Mouse (Mus musculus) brown adipose tissue, adult 24 weeks (tissue): Measurements from ENCODE around the gene Adamts7. TPM values are rescaled to one million over a fixed set of nuclear protein-coding genes. Genes with fewer than 3 reads are reported as not detected.

Experiments
- H3K27ac ChIP-seq: fragments of 200-500 bp; replicated peaks from 2 replicates; pipeline ENCODE4 v1.5.1; 2012; ENCODE audit warnings: low read depth, mild to moderate bottlenecking, low read length
- H3K4me1 ChIP-seq: fragments of 200-500 bp; 2 replicates; pipeline ENCODE4 v1.6.1; 2012; ENCODE audit warnings: low read length, mixed read lengths; ENCODE audit not compliant: control insufficient read depth, insufficient read depth, insufficient read length
- H3K4me3 ChIP-seq: fragments of 200-500 bp; 2 replicates; pipeline ENCODE4 v1.5.1; 2012; ENCODE audit warnings: low read depth, mild to moderate bottlenecking, low read length, moderate library complexity; ENCODE audit not compliant: insufficient read depth
- polyA plus RNA-seq: library from polyadenylated mRNA; stranded (reverse); fragments of >200 nt; gene quantifications from 2 replicates; pipeline ENCODE4 v1.2.4, GENCODE M21; 2012; ENCODE audit not compliant: missing spikeins, insufficient read depth, insufficient read length

Adamts7 gene
- 0.40 and 0.79 TPM in 2 replicates for polyA plus RNA-seq

DNA sequence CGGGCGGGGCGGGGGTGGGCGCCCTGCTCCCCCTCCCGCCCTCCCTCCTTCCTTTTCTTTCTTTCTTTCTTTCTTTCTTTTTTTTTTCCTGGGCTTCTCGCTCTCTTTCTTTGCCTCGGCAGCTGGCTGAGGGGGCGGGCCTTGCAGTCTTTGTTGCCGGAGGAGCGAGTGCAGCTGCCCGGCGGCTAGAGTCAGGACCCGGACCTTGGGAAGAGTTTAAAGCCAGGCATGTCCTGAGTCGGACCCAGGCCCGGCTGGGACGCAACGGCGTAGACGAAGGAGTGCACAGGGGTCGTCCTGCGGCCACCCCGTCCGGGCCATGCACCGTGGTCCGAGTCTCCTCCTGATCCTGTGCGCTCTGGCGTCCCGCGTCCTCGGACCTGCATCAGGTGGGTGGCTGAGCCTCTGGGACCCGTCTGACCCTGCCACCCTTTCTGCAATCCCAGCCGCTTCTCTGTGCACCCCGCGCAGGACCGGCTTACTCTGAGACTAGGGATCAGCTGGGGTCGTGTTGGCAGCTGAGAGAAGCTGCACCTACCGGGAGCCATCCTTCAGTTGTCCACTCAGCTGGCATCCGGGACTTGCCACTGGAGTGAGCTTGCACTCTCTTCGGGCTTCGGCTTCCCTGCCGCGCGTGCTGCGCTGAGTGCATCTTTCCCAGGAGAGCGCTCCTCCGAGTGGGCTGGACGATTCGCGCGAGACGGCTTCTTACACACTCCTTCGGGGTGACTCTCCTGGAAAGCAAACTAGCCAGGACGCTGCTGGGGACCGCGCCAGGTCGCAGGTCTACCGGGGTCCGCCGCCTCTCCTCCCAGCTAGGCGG is at the start of gene Adamts7:
Adamts7 (plus strand) TSS at position 144 of the 823 bp plus-strand sequence.
- H3K4me1 ChIP-seq, result peaks cover 2% of the 10 kb centered on the region
- peak within 1 kb of the TSS; percentile 90 for H3K4me3 ChIP-seq
- 0 out of 2 replicates have a peak within 1 kb of the TSS, but pooled peaks have one; percentile 6 for H3K27ac ChIP-seq

DNA sequence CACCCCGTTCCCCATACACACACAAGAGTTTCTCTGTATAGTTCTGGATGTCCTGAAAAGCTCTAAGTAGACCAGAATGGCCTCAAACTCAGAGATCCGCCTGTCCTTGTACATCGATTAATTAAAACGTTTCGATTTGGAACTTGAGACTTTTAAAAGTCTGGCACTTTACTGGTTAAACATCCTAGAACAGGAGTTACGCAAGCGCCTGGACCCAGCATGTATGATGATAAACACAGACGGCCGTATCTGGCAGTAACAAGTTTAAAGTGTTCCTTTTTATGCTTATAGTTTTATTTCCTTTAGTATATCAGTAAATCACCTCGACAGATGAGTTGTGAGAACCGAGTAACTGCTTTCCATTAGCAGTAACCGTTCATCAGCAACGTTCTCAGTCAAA is 49.7 kb upstream of the Adamts7 start:
- Histone ChIP-seq H3K4me1 (0 out of 2 replicates have a peak, but pooled peaks cover 3% of the 10 kb centered on the region), H3K27ac (peak overlapping the region; percentile 3; the same call in 1 of the 2 replicates), H3K4me3 (peak overlapping the region; percentile 93)

DNA sequence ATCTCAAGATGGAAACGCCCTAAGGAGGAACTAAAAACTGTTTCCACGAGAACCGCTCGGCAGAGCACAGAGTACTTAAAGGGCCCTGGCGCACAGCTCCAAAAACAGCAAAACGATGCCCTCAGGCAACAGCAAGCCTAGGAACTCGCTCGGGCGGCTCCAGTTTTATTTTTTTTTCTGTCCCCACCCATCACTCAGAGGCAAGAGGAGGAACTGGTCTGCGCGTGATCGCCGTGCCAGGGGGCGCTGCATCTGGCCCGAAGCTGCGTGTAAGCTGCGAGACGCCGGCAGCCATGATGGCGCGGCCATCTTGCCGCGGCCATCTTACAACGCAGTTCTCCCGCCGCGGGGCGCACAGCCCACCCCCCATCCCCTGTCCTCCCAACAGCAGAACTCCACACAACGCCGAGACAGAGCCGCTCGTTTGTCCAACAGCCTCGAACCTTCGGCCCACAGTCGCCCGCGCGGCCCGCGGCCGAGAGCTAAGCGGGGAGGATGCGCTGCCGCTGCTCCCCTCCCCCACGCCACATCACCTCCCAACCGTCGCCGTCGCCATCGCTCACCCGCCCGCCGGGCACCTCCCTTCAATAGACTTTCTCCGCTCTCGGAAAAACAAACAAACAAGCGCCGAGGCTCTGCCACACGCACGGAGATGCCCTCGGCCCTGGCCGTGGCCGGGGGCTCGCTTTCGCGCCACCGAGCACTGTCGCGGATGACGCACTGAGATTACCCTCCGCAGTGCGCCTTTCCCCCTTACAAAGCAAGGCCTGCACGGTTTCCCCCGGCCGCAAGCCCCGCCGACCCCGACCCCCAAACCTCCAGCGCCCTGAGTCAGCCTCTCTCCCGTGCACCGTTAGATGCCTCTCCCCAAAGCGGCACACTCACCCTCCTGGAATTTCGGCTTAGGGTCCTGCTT is 49.0 kb upstream of the Adamts7 start:
- Histone ChIP-seq H3K4me1 (0 out of 2 replicates have a peak, but pooled peaks cover 3% of the 10 kb centered on the region), H3K4me3 (peak overlapping the region; percentile 93), H3K27ac (peak overlapping the region; percentile 95)

DNA sequence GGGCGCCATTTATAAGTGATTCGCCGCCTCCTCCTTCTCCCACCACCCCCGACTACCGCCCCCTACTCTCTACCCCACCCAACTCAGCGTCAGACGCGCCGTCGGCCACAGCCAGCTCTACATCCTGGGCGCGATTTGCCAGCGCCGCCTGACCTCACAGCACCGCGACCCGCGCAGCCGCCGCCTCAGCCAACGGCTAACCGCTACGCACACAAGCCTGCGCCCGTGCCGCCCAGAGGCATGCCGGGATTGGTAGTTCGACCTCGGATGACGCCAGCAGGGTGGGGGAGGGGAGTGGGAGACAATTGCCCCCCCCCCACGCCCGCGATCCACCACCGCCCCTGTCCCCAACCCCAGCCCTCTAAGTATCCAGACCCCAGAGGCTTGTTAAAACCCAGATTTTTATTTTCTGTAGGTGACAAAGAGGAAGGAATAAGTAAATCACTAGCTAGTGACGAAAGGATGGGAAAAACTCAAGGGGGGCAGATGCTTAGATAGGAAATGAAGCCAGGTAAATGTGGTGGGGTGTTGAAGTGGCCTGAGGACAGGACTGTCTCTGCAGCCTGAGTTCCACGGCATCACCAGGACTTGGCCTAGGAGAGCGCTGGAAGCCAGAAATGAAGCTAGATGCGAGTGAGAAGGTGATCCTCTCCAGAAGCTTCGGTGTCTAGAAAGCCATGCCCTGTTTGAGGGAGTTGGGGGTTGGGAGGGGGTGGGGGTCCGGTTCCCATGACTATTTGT is 48.1 kb upstream of the Adamts7 start, which contains the start of gene Morf4l1:
Morf4l1 (minus strand) TSS at position 208 of the 741 bp plus-strand sequence.
- Histone ChIP-seq H3K4me3 (peak within 1 kb of the TSS; percentile 93), H3K27ac (peak within 1 kb of the TSS; percentile 95), H3K4me1 (0 out of 2 replicates have a peak, but pooled peaks cover 3% of the 10 kb centered on the region)

DNA sequence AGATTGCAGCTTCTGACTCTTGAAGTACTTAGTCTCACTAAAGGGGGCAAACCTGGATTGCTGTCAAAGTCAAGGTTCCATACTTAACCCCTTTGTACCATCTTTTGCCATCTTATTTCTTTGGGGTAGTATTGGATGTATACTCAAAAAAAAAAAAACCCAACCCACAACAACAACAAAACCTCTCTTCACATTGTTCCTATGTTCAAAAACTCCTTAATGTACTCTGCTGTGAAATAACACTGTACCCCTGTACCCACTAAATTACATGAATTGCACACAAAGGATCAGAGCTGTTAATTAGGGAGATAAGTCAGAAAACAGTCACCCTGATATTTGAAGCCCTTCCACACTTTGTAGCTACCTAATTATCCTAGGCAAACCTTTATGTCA is 47.6 kb upstream of the Adamts7 start:
- no peak overlapping the region for H3K27ac ChIP-seq
- 0 out of 2 replicates have a peak, but pooled peaks cover 3% of the 10 kb centered on the region for H3K4me1 ChIP-seq
- H3K4me3 ChIP-seq, result peak overlapping the region; percentile 61

DNA sequence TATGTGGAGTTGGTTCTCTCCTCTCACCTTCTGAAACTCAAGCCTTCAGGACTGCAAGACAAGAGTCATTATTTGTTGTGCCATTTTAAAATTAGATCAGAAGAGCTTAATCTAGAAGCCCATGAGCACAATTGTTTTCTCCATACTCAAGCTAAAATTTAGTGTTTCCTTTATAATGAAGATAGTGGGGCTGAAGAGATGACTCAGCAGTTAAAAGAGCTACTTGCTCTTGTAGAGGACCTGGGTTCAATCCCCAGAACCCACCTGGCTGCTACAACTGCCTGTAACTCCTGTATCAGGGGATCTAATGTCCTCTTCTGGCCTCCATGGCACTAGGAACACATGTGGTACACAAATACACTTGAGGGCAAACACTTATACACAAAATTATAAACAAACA is 45.6 kb upstream of the Adamts7 start:
- Histone ChIP-seq H3K27ac (no peak overlapping the region), H3K4me3 (no peak overlapping the region), H3K4me1 (0 out of 2 replicates have a peak, but pooled peaks cover 3% of the 10 kb centered on the region)

DNA sequence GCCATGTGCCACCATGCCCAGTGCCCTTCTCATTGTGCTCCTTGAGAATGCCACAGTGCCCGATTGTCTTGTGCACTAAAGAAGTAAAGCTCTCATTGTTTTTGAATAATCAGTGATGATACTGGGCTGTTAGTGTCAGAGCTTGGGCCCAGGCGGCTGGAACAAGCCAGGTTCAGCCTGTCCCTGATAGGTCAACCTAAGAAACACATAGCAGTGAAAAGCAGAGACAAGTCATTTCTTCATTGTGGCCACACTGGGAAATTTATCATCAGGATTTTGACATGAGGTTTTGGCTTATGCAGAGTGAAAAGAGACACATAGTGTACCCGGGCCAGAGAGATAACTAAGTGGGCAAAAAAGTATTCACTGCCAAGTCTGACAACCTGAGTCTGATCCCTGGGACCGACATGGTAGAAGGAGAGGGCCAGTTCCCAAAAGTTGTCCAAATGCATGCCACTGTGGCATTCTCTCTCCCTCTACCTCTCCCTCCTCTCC is 40.6 kb upstream of the Adamts7 start:
- Histone ChIP-seq H3K27ac (no peak overlapping the region), H3K4me3 (no peak overlapping the region), H3K4me1 (no peaks in the 10 kb centered on the region)

DNA sequence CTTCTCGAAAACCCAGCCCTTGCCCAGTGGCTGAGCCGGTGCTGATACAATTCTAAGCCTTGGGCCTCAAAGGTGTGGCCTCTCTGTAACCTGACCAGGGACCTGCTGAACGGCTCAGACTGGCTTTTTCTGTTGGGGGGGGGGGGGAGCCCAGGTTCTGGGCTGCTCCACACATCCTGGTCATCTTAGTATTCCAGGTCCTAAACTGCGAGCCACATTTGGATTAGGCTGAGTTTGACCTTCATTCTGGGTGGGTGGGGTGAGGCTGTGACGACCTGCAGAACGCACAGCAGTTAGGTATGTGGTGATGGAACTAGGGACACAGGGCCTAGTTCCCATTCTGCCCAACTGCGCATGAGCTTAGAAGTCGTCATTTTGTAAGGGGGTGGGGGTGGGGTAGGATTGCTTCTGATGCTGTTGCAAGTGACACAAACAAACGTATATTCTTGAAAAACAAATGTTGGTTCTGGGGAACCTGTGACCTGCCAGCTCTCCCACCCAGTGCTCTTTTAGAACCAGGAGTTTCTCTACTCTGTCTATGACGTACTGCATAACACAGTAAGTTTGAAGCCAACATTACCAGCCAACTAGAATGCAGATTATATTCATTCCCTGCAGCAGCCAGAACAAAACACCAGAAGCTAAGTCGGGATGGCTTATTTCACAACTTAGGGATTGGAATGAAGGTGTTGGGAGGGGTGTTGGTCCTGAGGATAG is 38.6 kb upstream of the Adamts7 start:
- Histone ChIP-seq H3K4me3 (no peak overlapping the region), H3K27ac (peak overlapping the region; percentile 57), H3K4me1 (no peaks in the 10 kb centered on the region)

DNA sequence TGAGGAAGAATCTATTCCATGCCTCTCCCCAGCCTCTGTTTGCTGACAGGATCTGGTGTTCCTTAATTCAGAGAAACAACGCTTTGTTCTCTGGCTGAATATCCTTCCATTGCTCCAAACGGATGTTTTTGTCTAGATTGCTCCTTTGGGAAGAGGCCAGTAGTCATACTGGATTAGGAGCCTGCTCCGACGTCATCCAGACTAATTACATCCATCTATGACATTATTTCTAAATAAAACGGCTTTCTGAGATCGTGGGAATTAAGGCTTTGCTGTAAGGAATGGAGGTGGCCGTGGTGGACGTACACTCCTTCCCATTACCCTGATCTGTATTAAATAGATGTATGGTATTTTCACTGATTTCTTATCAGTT is 38.0 kb upstream of the Adamts7 start:
- peak overlapping the region; percentile 57 for H3K27ac ChIP-seq
- no peaks in the 10 kb centered on the region for H3K4me1 ChIP-seq
- H3K4me3 ChIP-seq, result no peak overlapping the region

DNA sequence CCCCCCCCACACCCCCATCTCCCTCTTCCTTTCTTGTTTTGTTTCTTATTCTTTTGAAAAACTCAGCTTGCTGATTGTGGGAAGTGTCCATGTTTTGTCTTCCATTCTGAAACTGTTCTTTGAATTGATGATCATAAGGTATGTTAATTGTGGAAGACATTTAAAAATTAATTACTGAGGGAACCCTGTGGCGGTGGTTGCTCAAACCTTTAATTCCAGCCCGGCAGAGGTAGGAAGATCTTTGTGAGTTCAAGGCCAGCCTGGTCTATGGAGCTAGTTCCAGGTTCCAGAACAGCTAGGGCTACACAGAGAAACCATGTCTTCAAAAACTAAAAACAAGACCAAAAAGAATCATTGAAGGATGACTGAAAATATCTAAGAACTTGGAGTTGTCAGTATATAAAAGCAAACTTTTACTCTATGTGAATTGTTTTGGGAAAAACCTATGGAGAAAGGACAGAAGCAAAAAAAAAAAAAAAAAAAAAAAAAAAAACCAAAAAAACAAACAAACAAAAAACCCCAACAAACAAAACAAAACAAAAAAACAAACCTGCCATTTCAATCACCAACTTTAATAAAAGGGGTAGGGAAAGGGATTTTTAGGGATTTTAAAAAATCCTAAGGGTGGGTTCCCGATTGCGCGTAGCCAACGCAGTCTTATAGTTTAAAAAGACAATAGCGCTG is 37.3 kb upstream of the Adamts7 start:
- no peaks in the 10 kb centered on the region for H3K4me1 ChIP-seq
- peak overlapping the region; percentile 51 for H3K4me3 ChIP-seq
- no peak overlapping the region for H3K27ac ChIP-seq

DNA sequence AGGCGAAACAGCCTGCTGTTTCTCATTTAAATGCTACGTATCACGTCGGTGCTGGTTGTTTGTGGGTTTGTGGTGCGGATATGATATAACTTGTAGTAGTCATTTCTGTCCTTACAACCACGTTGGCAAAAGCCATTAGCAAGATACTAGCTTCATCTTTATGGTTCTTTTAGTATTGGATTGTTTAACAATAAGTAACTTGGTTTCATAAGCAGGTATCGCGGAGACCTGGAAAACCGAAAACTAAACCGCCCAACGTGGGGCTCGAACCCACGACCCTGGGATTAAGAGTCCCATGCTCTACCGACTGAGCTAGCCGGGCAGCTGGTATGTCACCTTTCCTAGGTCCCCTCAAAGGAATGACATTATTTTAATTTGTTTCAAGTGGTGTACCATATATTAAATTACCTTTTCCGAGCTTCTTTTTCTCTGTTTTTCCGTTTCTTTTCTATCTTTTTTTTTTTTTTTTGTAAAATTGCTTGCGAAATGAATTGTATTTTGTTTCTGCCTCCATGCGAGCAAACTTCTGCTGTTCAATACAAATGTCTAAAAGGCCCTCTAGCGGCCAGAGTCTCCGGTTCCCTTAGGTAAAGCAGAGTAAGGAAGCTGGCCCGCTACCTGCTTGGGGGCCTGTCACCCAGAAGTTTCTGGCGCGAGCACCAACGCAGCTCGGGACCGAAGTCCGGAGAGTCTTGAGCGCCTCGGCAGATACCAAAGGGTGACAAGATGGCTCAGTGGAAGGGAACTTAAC is 36.4 kb upstream of the Adamts7 start:
- Histone ChIP-seq H3K27ac (no peak overlapping the region), H3K4me3 (peak overlapping the region; percentile 51), H3K4me1 (no peaks in the 10 kb centered on the region)

DNA sequence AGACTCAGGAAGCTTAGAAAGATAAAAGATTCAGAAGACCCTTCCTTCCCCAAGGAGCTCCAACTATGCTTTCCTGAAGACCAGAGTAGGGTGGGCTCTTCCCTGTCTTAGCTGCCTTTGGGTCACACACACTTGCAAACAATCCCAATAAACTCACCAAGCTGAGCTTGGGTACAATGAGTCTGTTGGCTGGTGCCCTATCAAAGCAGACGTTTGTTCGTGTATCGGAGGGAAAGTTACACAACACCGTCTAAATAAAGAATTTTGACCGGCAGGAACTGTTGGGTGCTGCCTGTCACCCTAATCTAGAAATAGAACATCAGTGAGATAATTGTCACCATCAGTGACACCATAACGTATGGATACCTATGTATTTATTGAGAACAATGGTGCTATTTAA is 35.7 kb upstream of the Adamts7 start:
- Histone ChIP-seq H3K4me1 (no peaks in the 10 kb centered on the region), H3K27ac (no peak overlapping the region), H3K4me3 (no peak overlapping the region)

DNA sequence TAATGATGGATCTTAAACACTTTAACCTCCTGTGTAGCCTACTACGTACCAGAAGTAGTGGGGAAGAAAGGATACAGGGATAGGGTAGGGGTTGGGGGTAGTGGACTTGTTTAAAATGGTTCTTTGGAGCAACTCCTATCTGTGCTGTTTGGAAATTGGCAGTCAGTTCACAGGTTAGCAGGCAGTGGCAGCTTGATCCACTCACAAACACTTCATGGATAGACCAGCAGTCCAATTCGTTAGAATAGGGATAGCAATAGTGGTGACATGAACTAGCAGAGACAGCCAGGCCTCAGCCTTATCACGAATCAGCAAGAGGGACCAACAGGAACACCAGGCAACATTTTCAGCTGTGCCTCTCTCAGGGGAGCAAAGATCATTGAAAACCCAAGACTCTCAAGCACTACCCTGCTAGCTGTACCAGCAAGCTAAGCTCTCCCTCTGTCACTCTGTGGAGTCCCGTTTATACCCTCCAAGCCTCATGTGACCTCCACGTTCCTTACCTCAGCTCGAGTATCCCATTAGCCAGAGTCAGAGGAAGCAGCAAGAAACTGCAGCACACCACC is 34.1 kb upstream of the Adamts7 start:
- H3K27ac ChIP-seq, result no peak overlapping the region
- H3K4me3 ChIP-seq, result no peak overlapping the region

More for the DNA sequence above, 34.1 kb upstream of the Adamts7 start:
- H3K4me1 ChIP-seq, result no peaks in the 10 kb centered on the region
